Mouse (Mus musculus) intestine, embryonic 14.5 days (tissue): ENCODE data around the gene Itga1. TPM values are rescaled to one million over a fixed set of nuclear protein-coding genes. Genes with fewer than 3 reads are reported as not detected.
A peak's percentile ranks its signal among the peaks of the same experiment; 100 is the strongest.

Source experiments
- ATAC-seq: fragments of 200-750 bp; cut with Nextera tagmentation; replicated peaks from 2 replicates; pipeline ENCODE4 v1.8.0; 2017; ENCODE audit warnings: low read depth, moderate number of reproducible peaks, moderate TSS enrichment, moderate library complexity; ENCODE audit not compliant: low FRiP score, low TSS enrichment
- DNase-seq: peaks from one replicate; pipeline ENCODE4 v3.0.0-alpha.2; 2018; ENCODE audit warnings: low spot score
- H3K27ac ChIP-seq: fragments of 300-500 bp; sonication (generic); 2 replicates; pipeline ENCODE4 v1.5.1; 2014; ENCODE audit warnings: low read depth, mild to moderate bottlenecking, control low read depth
- H3K27me3 ChIP-seq: fragments of 300-500 bp; sonication (generic); replicated peaks from 2 replicates; pipeline ENCODE4 v1.6.1; 2014; ENCODE audit warnings: low read length, control low read depth; ENCODE audit not compliant: control insufficient read depth, insufficient read depth
- H3K36me3 ChIP-seq: fragments of 300-500 bp; sonication (generic); 2 replicates; pipeline ENCODE4 v1.6.1; 2014; ENCODE audit warnings: low read length, control low read depth; ENCODE audit not compliant: control insufficient read depth, insufficient read depth
- H3K4me1 ChIP-seq: fragments of 300-500 bp; sonication (generic); replicated peaks from 2 replicates; pipeline ENCODE4 v1.6.1; 2014; ENCODE audit warnings: low read length, control low read depth, mixed read lengths; ENCODE audit not compliant: control insufficient read depth, insufficient read depth
- H3K4me2 ChIP-seq: fragments of 300-500 bp; sonication (generic); 2 replicates; pipeline ENCODE4 v1.6.1; 2014; ENCODE audit warnings: low read length
- H3K4me3 ChIP-seq: fragments of 300-500 bp; sonication (generic); 2 replicates; pipeline ENCODE4 v1.5.1; 2014; ENCODE audit warnings: low read depth, low read length, control low read depth, mixed read lengths
- H3K9ac ChIP-seq: fragments of 300-500 bp; sonication (generic); 2 replicates; pipeline ENCODE4 v1.6.1; 2014; ENCODE audit warnings: mild to moderate bottlenecking, low read length
- H3K9me3 ChIP-seq: fragments of 300-500 bp; sonication (generic); 2 replicates; pipeline ENCODE4 v1.6.1; 2016; ENCODE audit warnings: low read length, control low read depth; ENCODE audit not compliant: control insufficient read depth
- WGBS: fragments of 180-500 bp; shearing (Covaris S2); extraction: QIAGEN DNeasy Blood & Tissue Kit; methylation state at CpG from one replicate; pipeline ENCODE4 v1.1.7; 2014; 5-methylcytosine and 5-hydroxymethylcytosine counted together
- polyA plus RNA-seq: library from polyadenylated mRNA; unstranded; fragments of >200 nt; fragmentation: Nextera tagmentation; extraction: Ambion mirVana; gene quantifications from 2 replicates; pipeline ENCODE4 v1.2.1, GENCODE M21; 2014

Gene Itga1
- polyA plus RNA-seq, 1 experiment from 2014 or later: 23.3 TPM

DNA sequence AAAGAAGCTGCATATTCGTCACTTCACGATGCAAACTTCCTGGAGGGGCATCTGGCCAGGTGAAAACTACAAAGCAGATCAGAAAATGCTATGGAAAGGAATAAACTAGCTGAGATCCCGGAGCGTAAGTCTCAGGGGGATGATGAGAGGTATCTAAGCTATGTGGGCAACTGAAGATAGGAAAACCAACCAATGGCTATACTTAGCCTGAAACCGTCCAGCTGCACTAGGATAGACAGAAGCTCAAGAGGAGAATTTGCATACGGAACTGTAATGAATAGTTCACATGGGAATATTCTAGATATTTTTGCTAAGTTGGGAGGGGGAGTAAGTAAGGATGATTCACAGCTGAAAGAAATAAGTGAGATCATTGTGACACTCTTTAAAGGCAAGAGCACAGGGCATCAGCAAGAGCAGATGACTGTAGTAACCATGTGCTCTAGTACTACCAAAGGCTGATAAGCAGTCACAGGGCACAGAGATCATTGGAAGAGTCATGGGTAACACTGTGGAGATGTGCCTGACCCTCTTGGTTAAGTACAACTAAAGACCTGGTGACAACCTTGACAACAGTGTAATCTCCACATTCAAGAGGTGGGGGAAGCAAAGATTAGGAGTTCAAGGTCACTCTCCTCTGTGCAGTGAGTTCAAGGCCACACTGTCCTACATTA, 79.5 kb downstream of the Itga1 start:
- DNase-seq (no peak), ATAC-seq (no peak)
- no peaks in the 10 kb centered on the region for H3K36me3 ChIP-seq
- 91% methylated on average over 6 of the region's 6 CpGs for WGBS
- no peaks in the 10 kb centered on the region for H3K9me3 ChIP-seq
- H3K4me3 ChIP-seq: no peak overlapping the region
- H3K27ac ChIP-seq: no peak overlapping the region
- no peaks in the 10 kb centered on the region; the same call in 1 of the 2 replicates for H3K4me1 ChIP-seq
- H3K9ac ChIP-seq: no peak overlapping the region
- H3K27me3 ChIP-seq: no peaks in the 10 kb centered on the region
- H3K4me2 ChIP-seq: no peak overlapping the region

GRCm38 (mm10) chr13:115021411-115021810, 80.4 kb downstream of the Itga1 start:
- no peaks in the 10 kb centered on the region for H3K36me3 ChIP-seq
- H3K4me2 ChIP-seq: no peak overlapping the region
- no peak for DNase-seq
- H3K9ac ChIP-seq: no peak overlapping the region
- 56% methylated on average over 10 of the region's 10 CpGs for WGBS
- ATAC-seq: 0 out of 2 replicates have a peak, but pooled peaks have one; percentile 53
- no peaks in the 10 kb centered on the region for H3K9me3 ChIP-seq
- no peak overlapping the region for H3K4me3 ChIP-seq
- H3K27ac ChIP-seq: no peak overlapping the region
- no peaks in the 10 kb centered on the region; the same call in 1 of the 2 replicates for H3K4me1 ChIP-seq
- H3K27me3 ChIP-seq: no peaks in the 10 kb centered on the region

- DNase-seq (no peak), ATAC-seq (no peak)
- 91% methylated on average over 4 of the region's 4 CpGs for whole genome bisulfite sequencing
- no peaks in the 10 kb centered on the region for H3K4me1 ChIP-seq
- no peaks in the 10 kb centered on the region for H3K27me3 ChIP-seq
- H3K4me3 ChIP-seq: no peak overlapping the region
- H3K4me2 ChIP-seq: no peak overlapping the region
- no peaks in the 10 kb centered on the region for H3K9me3 ChIP-seq
- H3K9ac ChIP-seq: no peak overlapping the region
- H3K27ac ChIP-seq: no peak overlapping the region
- no peaks in the 10 kb centered on the region for H3K36me3 ChIP-seq
Measured at GRCm38 (mm10) chr13:115020727-115021126, 81.0 kb downstream of the Itga1 start.

- Histone ChIP-seq H3K9me3 (no peaks in the 10 kb centered on the region), H3K27me3 (no peaks in the 10 kb centered on the region), H3K4me2 (no peak overlapping the region), H3K4me3 (no peak overlapping the region), H3K4me1 (no peaks in the 10 kb centered on the region), H3K27ac (no peak overlapping the region), H3K36me3 (no peaks in the 10 kb centered on the region), H3K9ac (no peak overlapping the region)
- DNase-seq: no peak
- no peak for ATAC-seq
- 96% methylated on average over 9 of the region's 9 CpGs for WGBS
Measured at GRCm38 (mm10) chr13:115017545-115017944, 84.2 kb downstream of the Itga1 start.

GRCm38 (mm10) chr13:115011547-115011946, 90.2 kb downstream of the Itga1 start:
- ATAC-seq (no peak), DNase-seq (no peak)
- WGBS: 68% methylated on average over 6 of the region's 6 CpGs
- Histone ChIP-seq H3K4me3 (no peak overlapping the region), H3K9me3 (no peaks in the 10 kb centered on the region), H3K36me3 (no peaks in the 10 kb centered on the region), H3K9ac (no peak overlapping the region), H3K4me1 (no peaks in the 10 kb centered on the region), H3K4me2 (no peak overlapping the region), H3K27ac (no peak overlapping the region), H3K27me3 (no peaks in the 10 kb centered on the region)

DNA sequence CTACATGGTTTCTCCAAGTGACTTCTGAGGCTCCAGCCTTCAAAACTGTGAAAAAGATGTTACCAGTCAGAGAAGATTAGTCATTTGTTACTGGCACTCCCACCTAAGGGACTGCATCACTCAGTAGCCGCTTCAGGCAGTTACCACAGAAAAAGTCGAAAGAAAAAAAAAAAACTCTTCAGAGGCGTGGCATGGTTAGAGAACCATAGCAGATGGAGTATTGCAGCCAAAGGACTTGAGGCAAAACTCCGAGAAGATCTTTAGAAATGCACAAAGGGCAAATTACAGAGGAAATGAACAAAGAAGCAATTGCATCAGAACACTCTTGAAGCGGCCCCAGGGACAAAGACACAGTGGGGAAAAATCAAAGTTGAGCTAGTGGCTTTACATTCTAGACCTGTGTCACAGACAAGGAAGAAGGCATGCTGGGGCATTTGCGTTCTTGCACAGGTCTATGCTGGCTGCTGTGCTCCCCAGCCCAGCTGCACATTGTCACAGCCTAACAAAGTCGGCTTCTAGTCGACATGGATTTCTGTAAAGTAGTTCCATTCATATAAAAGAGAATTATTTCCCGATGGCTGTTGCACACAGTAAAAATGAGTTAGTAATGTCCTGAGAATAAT, 95.4 kb downstream of the Itga1 start:
- no peaks in the 10 kb centered on the region for H3K4me1 ChIP-seq
- DNase-seq (no peak), ATAC-seq (no peak)
- no peak overlapping the region for H3K4me2 ChIP-seq
- 59% methylated on average over 9 of the region's 9 CpGs for WGBS
- no peak overlapping the region for H3K4me3 ChIP-seq
- no peaks in the 10 kb centered on the region for H3K36me3 ChIP-seq
- H3K9me3 ChIP-seq: no peaks in the 10 kb centered on the region
- no peaks in the 10 kb centered on the region for H3K27me3 ChIP-seq
- H3K27ac ChIP-seq: no peak overlapping the region
- H3K9ac ChIP-seq: no peak overlapping the region

- Histone ChIP-seq H3K36me3 (no peaks in the 10 kb centered on the region), H3K9me3 (no peaks in the 10 kb centered on the region), H3K4me3 (no peak overlapping the region), H3K27ac (no peak overlapping the region), H3K9ac (no peak overlapping the region), H3K4me2 (no peak overlapping the region), H3K4me1 (no peaks in the 10 kb centered on the region), H3K27me3 (no peaks in the 10 kb centered on the region)
- no peak for ATAC-seq
- no peak for DNase-seq
- WGBS: 63% methylated on average over 6 of the region's 6 CpGs
Measured at GRCm38 (mm10) chr13:115005342-115005741, 96.4 kb downstream of the Itga1 start.

- Histone ChIP-seq H3K9me3 (no peaks in the 10 kb centered on the region), H3K4me3 (no peak overlapping the region), H3K4me2 (no peak overlapping the region), H3K4me1 (no peaks in the 10 kb centered on the region), H3K36me3 (no peaks in the 10 kb centered on the region), H3K9ac (no peak overlapping the region), H3K27ac (no peak overlapping the region), H3K27me3 (no peaks in the 10 kb centered on the region)
- DNase-seq (no peak), ATAC-seq (no peak)
- WGBS: 43% methylated on average over 7 of the region's 7 CpGs
Measured at GRCm38 (mm10) chr13:115003444-115004053, 98.2 kb downstream of the Itga1 start.
